8 mouse cellular contexts compared by ENCODE assay signal in the genomic region with DNA sequence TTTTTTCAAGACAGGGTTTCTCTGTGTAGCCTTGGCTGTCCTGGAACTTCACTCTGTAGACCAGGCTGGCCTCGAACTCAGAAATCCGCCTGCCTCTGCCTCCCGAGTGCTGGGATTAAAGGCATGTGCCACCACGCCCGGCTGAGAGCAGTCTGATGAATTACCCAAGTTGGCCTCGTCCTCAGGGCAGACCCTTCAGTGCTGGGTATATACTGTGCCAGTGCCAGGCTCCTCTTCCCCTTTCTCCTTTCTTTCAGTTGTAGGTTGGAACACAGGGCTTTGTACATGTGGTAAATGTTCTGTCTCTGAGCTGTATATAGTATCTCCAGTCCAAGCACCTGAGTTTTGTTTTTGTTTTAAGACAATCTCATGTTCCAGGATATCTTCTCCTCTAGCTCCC. TPM values are rescaled to one million over a fixed set of nuclear protein-coding genes. Genes with fewer than 3 reads are reported as not detected.
A peak's percentile ranks its signal among the peaks of the same experiment; 100 is the strongest.
DNase-seq lines count a peak whose midpoint lies in the region; ATAC-seq lines count a peak whose summit lies in the region.

No protein-coding gene starts in this region.

- H3K4me3 ChIP-seq in forebrain, embryonic 16.5 days (replicated peaks; ENCODE audit: low read length): no peak overlapping the region
- peak overlapping the region; percentile 62 for H3K4me3 ChIP-seq in liver, embryonic 16.5 days (ENCODE audit: low read depth, low read length)

- no peaks in the 10 kb centered on the region for H3K9me3 ChIP-seq in forebrain, embryonic 16.5 days (ENCODE audit: control insufficient read depth, low read length)
- no peaks in the 10 kb centered on the region for H3K9me3 ChIP-seq in liver, embryonic 16.5 days (replicated peaks; ENCODE audit: control insufficient read depth, low read length)

- no peaks in the 10 kb centered on the region for H3K27me3 ChIP-seq in forebrain, embryonic 16.5 days (replicated peaks; ENCODE audit: control insufficient read depth, insufficient read depth, low read length)
- H3K27me3 ChIP-seq in liver, embryonic 16.5 days (ENCODE audit: control insufficient read depth, insufficient read depth, low read depth, low read length): no peaks in the 10 kb centered on the region

- H3K27ac ChIP-seq in forebrain, embryonic 16.5 days (ENCODE audit: low read length): no peak overlapping the region
- H3K27ac ChIP-seq in liver, embryonic 16.5 days (ENCODE audit: low read length): peak overlapping the region; percentile 98; the same call in 1 of the 2 replicates

- peaks cover 24% of the 10 kb centered on the region for H3K4me1 ChIP-seq in forebrain, embryonic 16.5 days (replicated peaks; ENCODE audit: control insufficient read depth, insufficient read depth, low read length)
- H3K4me1 ChIP-seq in liver, embryonic 16.5 days (ENCODE audit: control insufficient read depth, low read depth, low read length): peaks cover 44% of the 10 kb centered on the region

- DNase-seq in heart, adult 11 months: peak; percentile 87
- DNase-seq in heart, postnatal 4 days: no peak
- DNase-seq in A20 (ENCODE audit: low read depth, low spot score): peak; percentile 42
- no peak for DNase-seq in cerebellum, adult 9-11 months
- no peak for DNase-seq in B cell, adult 2 months
- DNase-seq in layer of hippocampus, adult 11-12 months (ENCODE audit: low spot score): no peak

- no peaks in the 10 kb centered on the region for H3K36me3 ChIP-seq in forebrain, embryonic 16.5 days (ENCODE audit: control insufficient read depth, insufficient read depth)
- H3K36me3 ChIP-seq in liver, embryonic 16.5 days (ENCODE audit: control insufficient read depth, insufficient read depth): 0 out of 2 replicates have a peak, but pooled peaks cover 2% of the 10 kb centered on the region

- peak overlapping the region; percentile 91 for H3K4me2 ChIP-seq in forebrain, embryonic 16.5 days (ENCODE audit: low read length)
- H3K4me2 ChIP-seq in liver, embryonic 16.5 days (ENCODE audit: low read depth, low read length): peak overlapping the region; percentile 70

- ATAC-seq in forebrain, embryonic 16.5 days: no peak
- no peak for ATAC-seq in liver, embryonic 16.5 days (ENCODE audit: low read depth)

- WGBS in forebrain, embryonic 16.5 days: 62% methylated on average over 6 of the region's 6 CpGs
- 41% methylated on average over 6 of the region's 6 CpGs for whole genome bisulfite sequencing in liver, embryonic 16.5 days (ENCODE audit: insufficient replicate concordance)

- no peak overlapping the region for H3K9ac ChIP-seq in forebrain, embryonic 16.5 days (replicated peaks; ENCODE audit: low read depth, low read length)
- peak overlapping the region; percentile 91 for H3K9ac ChIP-seq in liver, embryonic 16.5 days (ENCODE audit: low read depth, low read length)

RNA-seq across cellular contexts. Expression of a gene that starts 1.7 kb away (rescaled TPM):
- total RNA-seq in heart, postnatal 4 days (2021): 10 to 100 TPM; 41.1 to 44.4 TPM
- polyA plus RNA-seq in forebrain, embryonic 16.5 days (2015; fragmentation: Nextera tagmentation; extraction: Ambion mirVana): 26.9 and 33.1 TPM in 2 replicates
- 15.6 and 16.9 TPM in 2 replicates for polyA plus RNA-seq in liver, embryonic 16.5 days (2015; fragmentation: Nextera tagmentation; extraction: Ambion mirVana)

RNA-seq across cellular contexts. Expression of a gene that starts 30.2 kb away (rescaled TPM):
- total RNA-seq in heart, postnatal 4 days (2021): 10 to 100 TPM; 28.9 to 29.1 TPM
- polyA plus RNA-seq in forebrain, embryonic 16.5 days (2015; fragmentation: Nextera tagmentation; extraction: Ambion mirVana): 5.7 and 6.8 TPM in 2 replicates
- 29.1 and 32.0 TPM in 2 replicates for polyA plus RNA-seq in liver, embryonic 16.5 days (2015; fragmentation: Nextera tagmentation; extraction: Ambion mirVana)

RNA-seq across cellular contexts. Expression of a gene that starts 57.1 kb away (rescaled TPM):
- 10 to 100 TPM; 32.6 to 42.4 TPM for total RNA-seq in heart, postnatal 4 days (2021)
- polyA plus RNA-seq in forebrain, embryonic 16.5 days (2015; fragmentation: Nextera tagmentation; extraction: Ambion mirVana): 37.8 and 40.5 TPM in 2 replicates
- polyA plus RNA-seq in liver, embryonic 16.5 days (2015; fragmentation: Nextera tagmentation; extraction: Ambion mirVana): 16.4 and 18.4 TPM in 2 replicates

Comparison
In these comparisons a context has a peak if more than half of its experiments do, and no peak if none do; other contexts are left out.
1. DNase-seq: peak in heart, adult 11 months (single experiment) and A20 (single experiment); none in heart, postnatal 4 days (single experiment), cerebellum, adult 9-11 months (single experiment), B cell, adult 2 months (0 of 2) and layer of hippocampus, adult 11-12 months (single experiment).